Mouse (Mus musculus): Measurements from ENCODE around the gene Mtif2. TPM values are rescaled to one million over a fixed set of nuclear protein-coding genes. Genes with fewer than 3 reads are reported as not detected.
A peak's percentile ranks its signal among the peaks of the same experiment; 100 is the strongest.
"Not testable (repeated sequence)": the region's sequence is repeated elsewhere in the genome, so short reads cannot be mapped to it uniquely, and the experiment has no call there.

The Mtif2 gene
- total RNA-seq (2017): 76.5 and 76.8 TPM in 2 replicates

GRCm38 (mm10) chr11:29525988-29526794 lies at the start of gene Mtif2:
Gene Mtif2 (plus strand): TSS chr11:29526408.
- peak; percentile 94 for ATAC-seq (replicated peaks; ENCODE audit: low read depth, poor library complexity, severe bottlenecking)

DNA sequence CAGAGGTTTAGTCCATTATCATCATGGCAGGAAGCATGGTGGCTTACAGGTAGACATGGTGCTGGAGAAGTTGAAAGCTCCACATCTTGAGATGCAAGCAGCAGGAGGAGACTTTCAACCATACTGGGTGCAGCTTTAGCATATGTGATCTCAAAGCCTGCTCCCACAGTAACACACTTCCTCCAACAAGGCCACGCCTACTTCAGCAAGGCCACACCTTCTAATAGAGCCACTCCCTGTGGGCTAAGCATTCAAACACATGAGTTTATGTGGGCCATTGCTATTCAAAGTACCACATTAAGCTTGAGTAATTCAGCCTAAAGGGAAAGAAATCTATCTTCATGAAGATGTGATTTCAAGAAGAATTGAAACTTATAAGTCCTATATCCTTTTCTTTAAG lies 33.1 kb upstream of the Mtif2 start:
- ATAC-seq (replicated peaks; ENCODE audit: low read depth, poor library complexity, severe bottlenecking): no peak

DNA sequence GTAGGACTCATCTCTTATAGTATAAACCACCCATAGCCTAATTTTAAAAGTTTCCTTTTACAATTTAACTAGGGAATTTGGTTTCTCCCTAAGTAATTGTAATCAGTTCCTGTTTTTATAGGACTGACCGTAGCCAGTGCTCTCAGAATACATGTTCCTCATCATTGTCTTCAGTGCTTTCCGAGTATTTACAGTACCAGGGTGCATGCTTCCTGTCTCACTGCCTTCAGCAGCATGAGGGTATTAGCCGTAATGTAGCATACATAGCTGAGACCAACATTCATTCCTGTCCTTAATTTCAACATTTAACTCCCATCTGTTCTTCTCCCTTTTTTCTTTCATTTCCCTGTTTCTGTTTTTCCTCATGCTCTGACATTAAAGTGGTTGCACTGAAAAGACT lies 29.2 kb upstream of the Mtif2 start:
- peak; percentile 69 for ATAC-seq (replicated peaks; ENCODE audit: low read depth, poor library complexity, severe bottlenecking)

DNA sequence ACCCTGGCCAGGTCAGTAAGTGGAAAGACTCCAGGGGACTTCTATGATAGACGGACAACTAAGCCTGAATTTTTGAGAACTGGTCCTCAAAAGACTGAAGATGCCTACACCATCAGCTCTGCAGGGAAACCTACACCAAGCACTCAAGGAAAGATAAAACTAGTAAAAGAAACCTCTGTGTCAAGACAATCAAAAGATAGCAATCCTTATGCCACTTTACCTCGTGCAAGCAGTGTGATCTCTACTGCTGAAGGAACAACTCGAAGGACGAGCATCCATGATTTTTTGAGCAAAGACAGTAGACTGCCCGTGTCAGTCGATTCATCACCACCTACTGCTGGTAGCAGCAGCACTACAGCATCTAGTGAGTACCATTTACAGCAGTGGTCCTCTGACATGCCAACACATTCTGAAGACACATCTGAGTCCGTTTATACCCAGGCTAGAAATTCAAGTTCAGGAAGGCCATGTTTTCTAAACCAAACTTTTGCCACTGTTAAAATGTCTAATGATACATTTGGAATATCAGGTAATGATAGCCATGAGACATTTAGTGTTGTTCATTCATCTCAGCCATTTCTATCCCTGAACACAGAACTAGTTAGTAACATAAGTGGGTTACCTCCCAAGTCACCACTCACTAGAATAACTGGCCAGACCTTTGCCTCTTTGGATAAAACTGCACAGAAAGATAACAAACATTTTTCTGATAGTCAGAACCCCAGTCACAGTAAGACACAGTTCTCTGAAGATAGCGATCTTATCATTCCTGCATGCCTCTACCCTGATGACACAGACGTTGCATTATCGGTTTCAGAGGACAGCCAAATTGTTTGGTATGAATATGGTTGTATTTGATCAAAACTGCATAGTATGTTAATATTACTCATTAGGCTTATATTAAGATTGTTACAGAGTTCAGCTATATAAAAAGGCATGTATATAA lies 22.0 kb upstream of the Mtif2 start:
- 0 out of 2 replicates have a peak, but pooled peaks have one; percentile 50 for ATAC-seq (replicated peaks; ENCODE audit: low read depth, poor library complexity, severe bottlenecking)

- 0 out of 2 replicates have a peak, but pooled peaks have one; percentile 36 for ATAC-seq (replicated peaks; ENCODE audit: low read depth, poor library complexity, severe bottlenecking)
These were observed 21.1 kb upstream of the Mtif2 start for GRCm38 (mm10) chr11:29504899-29505625.

- ATAC-seq (replicated peaks; ENCODE audit: low read depth, poor library complexity, severe bottlenecking): no peak
These were observed 16.8 kb upstream of the Mtif2 start for GRCm38 (mm10) chr11:29509421-29509820.

DNA sequence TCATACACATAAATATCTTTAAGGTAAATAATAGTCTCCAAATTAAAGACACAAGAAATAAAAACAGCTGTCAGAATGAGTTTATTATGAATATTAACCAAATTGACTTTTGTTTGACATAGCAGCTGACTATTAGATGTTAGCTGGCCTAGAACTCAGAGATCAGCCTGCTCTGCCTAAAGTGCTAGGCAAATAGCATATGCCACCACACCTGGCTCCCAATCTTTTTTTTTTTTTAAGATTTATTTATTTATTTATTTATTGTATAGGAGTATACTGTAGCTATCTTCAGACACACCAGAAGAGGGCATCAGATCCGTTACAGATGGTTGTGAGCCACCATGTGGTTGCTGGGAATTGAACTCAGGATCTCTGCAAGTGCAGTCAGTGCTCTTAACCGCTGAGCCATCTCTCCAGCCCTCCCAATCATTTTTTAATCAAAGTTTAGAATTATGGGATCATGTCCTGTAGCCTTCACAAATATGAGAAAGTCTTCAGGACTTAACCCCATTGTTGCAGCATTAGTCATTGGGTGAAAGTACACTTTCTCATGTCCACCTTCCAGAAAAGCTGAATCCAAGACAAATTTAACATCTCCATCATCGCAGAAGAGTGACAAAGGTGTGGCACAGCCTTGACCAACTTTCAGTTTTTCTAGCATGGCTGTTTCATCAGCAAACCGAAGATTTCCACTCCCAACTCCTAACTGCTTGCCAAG lies 13.2 kb upstream of the Mtif2 start:
- no peak for ATAC-seq (replicated peaks; ENCODE audit: low read depth, poor library complexity, severe bottlenecking)

- peak; percentile 48 for ATAC-seq (replicated peaks; ENCODE audit: low read depth, poor library complexity, severe bottlenecking)
These were observed 11.9 kb upstream of the Mtif2 start for GRCm38 (mm10) chr11:29514325-29514681.

DNA sequence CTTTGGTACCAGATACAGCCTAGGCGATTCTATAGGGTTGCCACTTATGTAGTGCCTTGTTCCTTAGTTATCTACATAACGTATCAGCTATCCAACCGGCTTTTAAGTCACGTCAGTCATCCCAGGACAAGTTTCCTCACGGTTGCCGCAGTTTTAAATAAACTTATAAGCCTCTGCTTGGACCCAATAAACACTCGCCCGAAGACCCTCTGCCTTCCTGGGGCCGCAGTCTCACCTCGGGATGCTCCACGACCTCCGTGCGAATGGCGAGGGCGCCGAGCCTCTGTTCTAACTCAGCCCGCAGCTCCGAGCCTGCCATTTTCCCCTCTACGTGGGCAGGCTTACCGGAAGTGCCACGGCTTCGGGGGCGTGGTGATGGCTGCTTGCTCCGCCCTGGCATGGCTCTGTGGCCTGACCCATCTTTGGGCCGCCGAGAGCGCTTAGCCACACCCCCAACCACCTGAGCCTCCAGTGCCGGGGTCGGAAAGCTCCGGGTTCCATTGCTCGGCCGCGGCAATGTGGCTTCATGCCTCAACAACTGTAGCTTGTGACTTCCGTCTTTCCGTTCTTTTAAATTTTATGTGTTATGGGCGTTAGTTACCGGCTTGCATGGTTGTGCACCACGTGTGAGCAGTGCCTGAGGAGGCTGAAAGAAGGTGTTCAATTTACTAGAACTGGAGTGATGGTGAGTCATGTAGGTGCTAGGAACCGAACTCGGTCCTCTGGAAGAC lies 11.4 kb upstream of the Mtif2 start, which contains the start of gene Prorsd1:
Prorsd1 (minus strand) TSS at position 352 of the 731 bp plus-strand sequence.
- peak; percentile 100 for ATAC-seq (replicated peaks; ENCODE audit: low read depth, poor library complexity, severe bottlenecking)

DNA sequence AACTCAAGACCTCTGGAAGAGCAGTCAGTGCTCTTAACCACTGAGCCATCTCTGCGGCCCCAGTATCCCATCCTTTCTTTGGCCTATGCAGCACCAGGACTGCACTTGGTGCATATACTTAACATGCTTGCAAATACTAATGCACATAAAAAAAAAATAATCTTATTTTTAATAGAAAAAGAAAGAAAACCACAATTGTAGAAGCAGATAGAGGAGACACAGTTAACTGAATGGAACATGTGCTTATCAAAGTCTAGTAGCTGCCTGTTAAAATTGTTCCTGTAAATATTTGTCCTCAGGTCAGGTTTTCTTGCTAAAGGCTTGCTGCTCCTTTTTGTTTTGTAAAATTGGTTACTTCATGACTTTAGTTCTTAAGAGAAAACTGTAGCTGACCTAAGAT lies 12.0 kb downstream of the Mtif2 start:
- ATAC-seq (replicated peaks; ENCODE audit: low read depth, poor library complexity, severe bottlenecking): no peak

DNA sequence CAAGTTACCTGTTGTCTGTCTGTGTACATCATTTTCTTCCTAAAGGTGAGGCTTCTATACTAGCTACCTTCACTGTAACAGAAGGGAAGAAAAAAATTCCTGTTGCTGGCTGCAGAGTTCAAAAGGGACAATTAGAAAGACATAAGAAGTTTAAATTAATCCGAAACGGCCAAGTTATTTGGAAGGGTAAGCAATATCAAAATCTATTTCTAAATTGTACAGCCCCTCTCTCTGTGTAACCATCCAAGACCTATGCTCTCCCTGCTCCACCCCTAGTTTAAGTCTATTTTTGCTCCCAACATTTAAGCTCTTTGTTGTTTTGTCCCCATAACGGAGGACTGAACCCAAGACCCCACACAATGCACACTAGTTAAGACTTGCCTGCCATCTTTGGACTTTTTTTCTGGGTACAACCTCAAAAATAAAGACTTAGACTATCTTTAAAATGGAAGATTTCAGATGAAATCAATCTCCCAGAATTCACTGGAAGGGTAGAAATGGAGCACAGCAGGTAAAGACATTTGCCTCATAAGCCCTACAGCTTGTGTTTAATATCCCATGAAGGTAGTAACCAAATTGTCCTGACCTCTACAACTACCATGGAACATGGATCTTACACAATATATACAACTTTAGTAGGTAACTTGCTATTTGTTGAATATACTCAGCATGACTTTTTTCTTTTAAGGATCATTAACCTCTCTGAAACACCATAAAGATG lies 18.2 kb downstream of the Mtif2 start:
- ATAC-seq (replicated peaks; ENCODE audit: low read depth, poor library complexity, severe bottlenecking): no peak

- not testable (repeated sequence) for ATAC-seq (replicated peaks; ENCODE audit: low read depth, poor library complexity, severe bottlenecking)
These were observed 19.0 kb downstream of the Mtif2 start for GRCm38 (mm10) chr11:29545150-29545752.

DNA sequence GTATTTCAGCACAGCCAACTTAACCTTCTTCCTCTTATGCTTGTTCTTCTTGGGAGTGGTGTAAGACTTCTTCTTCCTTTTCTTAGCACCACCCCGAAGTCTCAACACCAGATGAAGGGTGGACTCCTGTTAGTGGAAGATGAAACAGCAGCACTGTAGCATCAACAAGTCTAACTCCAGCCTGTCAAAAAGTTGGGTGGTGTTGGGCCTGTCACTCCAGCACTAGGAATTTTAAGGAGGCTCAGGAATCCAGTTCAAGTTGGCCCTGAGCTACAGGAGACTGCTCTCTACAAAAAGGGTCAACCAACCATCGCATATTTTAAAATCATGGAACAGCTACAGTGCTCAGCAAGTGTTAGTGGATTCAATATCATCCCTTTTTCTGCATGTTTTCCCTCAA lies 20.1 kb downstream of the Mtif2 start:
- not testable (repeated sequence) for ATAC-seq (replicated peaks; ENCODE audit: low read depth, poor library complexity, severe bottlenecking)

DNA sequence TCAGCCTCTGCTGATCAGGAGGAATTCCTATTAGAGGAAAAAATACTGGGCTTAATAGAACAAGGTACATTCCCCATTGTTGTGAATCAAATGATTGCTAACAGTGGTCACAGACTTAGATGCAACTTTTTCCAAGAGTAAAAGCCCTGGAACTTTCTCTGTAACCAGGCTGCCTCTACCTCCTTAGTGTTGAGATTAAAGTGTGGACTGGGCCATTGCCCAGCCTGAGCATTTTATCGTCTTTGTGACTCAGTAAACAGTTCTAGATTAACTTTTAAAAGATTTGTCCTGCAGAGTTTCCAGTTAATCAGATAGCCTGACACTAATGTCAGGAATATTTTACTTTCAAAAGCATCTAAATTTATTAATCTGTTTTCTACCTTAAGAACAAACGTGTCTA lies 20.6 kb downstream of the Mtif2 start:
- no peak for ATAC-seq (replicated peaks; ENCODE audit: low read depth, poor library complexity, severe bottlenecking)

GRCm38 (mm10) chr11:29547249-29547751 lies 21.1 kb downstream of the Mtif2 start:
- ATAC-seq (replicated peaks; ENCODE audit: low read depth, poor library complexity, severe bottlenecking): peak; percentile 5; the same call in 1 of the 2 replicates

DNA sequence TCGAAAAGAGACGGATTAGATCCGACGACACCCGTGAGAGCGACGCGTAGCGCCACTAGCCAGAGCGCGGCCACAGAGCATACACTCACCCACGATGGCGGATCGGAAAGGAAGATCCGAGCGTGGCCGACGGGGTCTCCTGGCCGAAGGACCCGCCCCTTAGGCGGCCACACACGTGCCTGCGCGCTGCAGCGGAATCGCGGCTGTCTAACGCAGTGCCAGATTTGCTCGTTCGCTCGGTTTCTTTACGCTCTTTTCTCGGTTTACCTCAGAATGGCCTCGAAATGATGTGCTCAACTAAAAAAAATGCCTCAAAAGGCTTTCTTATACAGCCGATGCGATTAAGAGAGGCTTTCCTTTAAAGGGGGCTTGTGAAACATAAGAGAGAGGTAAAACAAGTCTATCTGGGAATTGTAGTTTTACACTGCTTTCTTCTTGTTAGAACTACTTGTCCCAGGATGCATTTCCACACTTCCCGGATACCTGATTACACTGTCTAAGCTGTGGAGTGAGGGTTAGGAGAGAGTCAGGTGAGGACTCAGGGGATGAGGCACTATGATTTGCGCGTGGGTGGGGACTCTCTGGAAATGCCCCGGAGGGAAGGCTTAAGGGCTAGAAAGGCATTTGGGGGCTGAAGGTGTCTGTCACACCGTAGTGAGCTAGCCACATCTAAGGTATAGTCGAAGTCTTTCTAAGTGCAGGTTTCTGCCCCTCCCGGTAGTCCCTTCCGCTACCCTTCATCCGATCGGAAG lies 21.7 kb downstream of the Mtif2 start, which contains the start of the genes Clhc1 and Rps27a:
Clhc1 (plus strand) TSS at position 199 of the 752 bp plus-strand sequence.
Rps27a (minus strand) TSS at position 358 of the 752 bp plus-strand sequence.
- peak; percentile 88 for ATAC-seq (replicated peaks; ENCODE audit: low read depth, poor library complexity, severe bottlenecking)

All from common myeloid progenitor, adult 5-6 weeks (primary cell).